Mouse (Mus musculus) neural tube, embryonic 11.5 days (tissue): ENCODE measurements at regions not wholly inside any gene's neighbourhood (a gene's known extent, or its start where the extent isn't known, plus 50 kb on each side); places are given as distances from the start of the nearest gene placed in this dataset.
"Not testable (repeated sequence)": the region's sequence is repeated elsewhere in the genome, so short reads cannot be mapped to it uniquely, and the experiment has no call there.

Experiments
- ATAC-seq: fragments of 200-750 bp; cut with Nextera tagmentation; 2 replicates; pipeline ENCODE4 v1.8.0; 2017; ENCODE audit warnings: moderate number of reproducible peaks, mild to moderate bottlenecking, moderate TSS enrichment, moderate library complexity; ENCODE audit not compliant: insufficient read depth, low FRiP score, low TSS enrichment
- DNase-seq: peaks from one replicate; pipeline ENCODE4 v3.0.0-alpha.2; 2015; ENCODE audit warnings: low spot score
- H3K27ac ChIP-seq: fragments of 300-500 bp; sonication (generic); 2 replicates; pipeline ENCODE4 v1.5.1; 2014; ENCODE audit warnings: low read depth, mild to moderate bottlenecking, low read length
- H3K27me3 ChIP-seq: fragments of 300-500 bp; sonication (generic); 2 replicates; pipeline ENCODE4 v1.6.1; 2014; ENCODE audit warnings: mild to moderate bottlenecking, low read length, mixed read lengths; ENCODE audit not compliant: control insufficient read depth, insufficient read depth
- H3K36me3 ChIP-seq: fragments of 300-500 bp; sonication (generic); 2 replicates; pipeline ENCODE4 v1.6.1; 2014; ENCODE audit warnings: mild to moderate bottlenecking, low read length, moderate library complexity, mixed read lengths; ENCODE audit not compliant: control insufficient read depth, insufficient read depth
- H3K4me1 ChIP-seq: fragments of 300-500 bp; sonication (generic); 2 replicates; pipeline ENCODE4 v1.6.1; 2014; ENCODE audit warnings: low read length, mixed read lengths; ENCODE audit not compliant: control insufficient read depth, insufficient read depth
- H3K4me2 ChIP-seq: fragments of 300-500 bp; sonication (generic); 2 replicates; pipeline ENCODE4 v1.6.1; 2014; ENCODE audit warnings: low read depth, mild to moderate bottlenecking, moderate library complexity
- H3K4me3 ChIP-seq: fragments of 300-500 bp; sonication (generic); 2 replicates; pipeline ENCODE4 v1.5.1; 2014; ENCODE audit warnings: low read depth, low read length
- H3K9ac ChIP-seq: fragments of 300-500 bp; sonication (generic); 2 replicates; pipeline ENCODE4 v1.6.1; 2014; ENCODE audit warnings: mild to moderate bottlenecking, low read length
- H3K9me3 ChIP-seq: fragments of 300-500 bp; sonication (generic); 2 replicates; pipeline ENCODE4 v1.6.1; 2016; ENCODE audit warnings: low read length; ENCODE audit not compliant: control insufficient read depth
- WGBS: fragments of 180-500 bp; shearing (Covaris S2); extraction: QIAGEN DNeasy Blood & Tissue Kit; methylation state at CpG from one replicate; pipeline ENCODE4 v1.1.7; 2014; 5-methylcytosine and 5-hydroxymethylcytosine counted together

DNA sequence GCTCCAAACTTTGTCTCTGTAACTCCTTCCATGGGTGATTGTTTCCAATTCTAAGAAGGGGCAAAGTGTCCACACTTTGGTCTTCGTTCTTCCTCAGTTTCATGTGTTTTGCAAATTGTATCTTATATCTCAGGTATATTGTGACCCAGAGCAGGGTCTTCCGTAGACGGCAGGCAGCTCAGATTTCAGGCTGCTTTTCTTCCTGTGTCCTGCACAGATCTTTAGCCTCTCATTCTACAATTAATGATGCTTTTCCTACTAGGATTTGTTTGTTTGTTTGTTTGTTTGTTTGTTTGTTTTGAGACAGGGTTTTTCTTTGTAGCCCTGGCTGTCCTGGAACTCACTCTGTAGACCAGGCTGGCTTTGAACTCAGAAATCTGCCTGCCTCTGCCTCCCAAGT lies 69.0 kb upstream of the Cpsf6 start:
- not testable (repeated sequence) for ATAC-seq, H3K4me1 ChIP-seq, DNase-seq, H3K9me3 ChIP-seq, H3K27ac ChIP-seq, H3K4me2 ChIP-seq, H3K9ac ChIP-seq, H3K27me3 ChIP-seq, H3K36me3 ChIP-seq, H3K4me3 ChIP-seq
- 98% methylated on average over 3 of the region's 3 CpGs for WGBS

DNA sequence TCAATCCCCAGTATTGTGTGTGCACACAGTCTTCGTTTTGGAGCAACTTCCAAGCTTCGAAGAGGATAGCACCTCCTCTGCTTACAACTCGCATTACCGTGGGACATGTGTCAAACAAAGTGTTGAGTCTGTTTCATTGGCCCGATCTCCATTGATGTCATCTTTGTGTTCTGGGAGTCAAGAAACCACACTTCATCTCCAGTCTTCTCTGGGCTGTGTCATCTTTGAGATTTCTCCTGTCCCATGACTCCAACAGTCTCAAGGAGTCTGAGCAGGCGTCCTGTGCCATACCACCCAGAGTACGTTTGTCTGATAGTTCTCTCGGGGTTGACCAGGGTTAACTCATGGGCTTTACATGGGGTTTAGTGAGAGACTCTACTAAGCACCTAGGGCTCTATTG lies 67.8 kb upstream of the Cpsf6 start:
- H3K9ac ChIP-seq = no peak overlapping the region
- H3K4me1 ChIP-seq = no peaks in the 10 kb centered on the region
- no peak overlapping the region for H3K4me2 ChIP-seq
- 90% methylated on average over 8 of the region's 8 CpGs for WGBS
- H3K27ac ChIP-seq = no peak overlapping the region
- H3K4me3 ChIP-seq = no peak overlapping the region
- H3K9me3 ChIP-seq = no peaks in the 10 kb centered on the region
- H3K36me3 ChIP-seq = no peaks in the 10 kb centered on the region
- no peaks in the 10 kb centered on the region for H3K27me3 ChIP-seq
- no peak for DNase-seq
- no peak for ATAC-seq

DNA sequence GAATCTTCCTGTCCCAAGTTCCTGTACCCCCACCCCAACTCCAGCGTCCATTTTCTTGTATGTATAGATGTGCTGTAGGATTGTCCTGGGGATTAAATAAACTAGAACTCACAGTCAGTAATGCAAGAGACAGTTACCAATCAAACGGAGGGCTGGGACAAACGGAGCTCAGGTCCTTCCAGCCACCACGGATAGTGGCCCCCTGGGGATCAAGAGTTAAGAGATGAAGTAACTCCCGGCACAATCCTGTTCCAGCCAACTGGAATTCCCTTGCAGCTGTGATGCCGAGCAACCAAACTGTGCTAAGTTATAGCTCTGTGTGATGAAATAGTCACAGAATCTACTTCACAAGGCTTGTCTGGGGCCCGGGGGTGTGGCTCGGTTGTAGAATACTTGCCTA lies 67.4 kb upstream of the Cpsf6 start:
- 74% methylated on average over 8 of the region's 8 CpGs for WGBS
- no peak overlapping the region for H3K9ac ChIP-seq
- H3K27ac ChIP-seq = no peak overlapping the region

DNA sequence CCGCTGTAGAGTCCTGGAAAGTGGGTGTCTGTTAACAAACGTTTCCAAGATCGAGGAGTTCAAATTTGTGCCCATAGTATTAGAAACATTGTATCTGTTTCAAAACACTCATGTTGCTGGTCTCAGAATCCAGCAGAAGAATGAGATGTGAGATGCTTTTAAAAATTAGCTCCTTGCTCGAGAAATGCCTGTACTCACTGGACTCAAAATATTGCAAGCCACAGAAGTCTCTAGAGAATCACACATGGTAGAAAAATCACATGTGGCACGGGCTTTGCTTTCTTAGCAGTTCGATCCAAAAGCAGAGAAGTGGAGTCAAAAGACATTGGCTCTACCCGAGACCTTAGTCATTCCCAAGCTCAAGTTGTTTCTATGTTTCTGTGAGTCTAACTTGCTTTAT lies 67.0 kb upstream of the Cpsf6 start:
- Histone ChIP-seq H3K4me1 (no peaks in the 10 kb centered on the region), H3K4me3 (no peak overlapping the region), H3K27me3 (no peaks in the 10 kb centered on the region), H3K9me3 (no peaks in the 10 kb centered on the region), H3K4me2 (no peak overlapping the region), H3K36me3 (no peaks in the 10 kb centered on the region), H3K9ac (no peak overlapping the region), H3K27ac (no peak overlapping the region)
- no peak for ATAC-seq
- 85% methylated on average over 7 of the region's 7 CpGs for WGBS
- no peak for DNase-seq

More for the DNA sequence above, 67.4 kb upstream of the Cpsf6 start:
- ATAC-seq (no peak), DNase-seq (no peak)
- Histone ChIP-seq H3K27me3 (no peaks in the 10 kb centered on the region), H3K9me3 (no peaks in the 10 kb centered on the region), H3K4me1 (no peaks in the 10 kb centered on the region), H3K4me3 (no peak overlapping the region), H3K36me3 (no peaks in the 10 kb centered on the region), H3K4me2 (no peak overlapping the region)

DNA sequence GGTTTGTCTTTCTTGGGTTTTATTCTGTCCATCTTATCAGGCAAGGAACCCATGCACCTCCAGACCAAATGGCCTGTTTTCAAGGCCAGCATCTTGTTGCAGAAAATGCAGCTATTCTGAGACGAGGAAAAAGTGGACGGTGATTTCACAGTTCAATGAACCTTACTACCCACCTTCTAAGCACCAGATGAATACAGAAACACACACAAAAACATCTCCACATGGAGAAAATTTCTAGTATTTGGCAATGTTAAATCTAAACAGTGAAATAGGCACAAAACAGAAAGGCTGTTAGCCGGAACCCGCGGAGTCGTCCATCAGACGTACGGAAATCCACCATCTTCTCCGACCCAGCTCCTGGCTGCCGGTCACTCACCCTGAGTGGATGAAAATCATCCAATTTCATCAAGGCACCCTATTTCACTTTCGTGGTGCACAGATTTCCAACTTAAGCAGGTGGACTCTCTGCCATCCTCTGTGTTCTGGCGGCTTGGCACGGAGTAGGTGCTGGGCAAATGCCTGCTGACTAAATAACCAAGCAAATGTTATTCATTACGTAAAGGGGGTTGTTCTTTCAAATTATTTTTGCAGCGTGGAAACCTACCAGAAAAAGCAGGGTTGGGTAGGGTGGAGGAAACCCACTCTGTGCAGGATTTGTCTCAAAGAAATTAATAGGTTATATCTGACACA lies 66.1 kb upstream of the Cpsf6 start:
- Histone ChIP-seq H3K27ac (no peak overlapping the region), H3K4me2 (no peak overlapping the region), H3K4me3 (no peak overlapping the region), H3K9ac (no peak overlapping the region), H3K9me3 (no peaks in the 10 kb centered on the region), H3K36me3 (no peaks in the 10 kb centered on the region), H3K27me3 (no peaks in the 10 kb centered on the region), H3K4me1 (no peaks in the 10 kb centered on the region)
- no peak for DNase-seq
- 90% methylated on average over 15 of the region's 15 CpGs for WGBS
- ATAC-seq = no peak

DNA sequence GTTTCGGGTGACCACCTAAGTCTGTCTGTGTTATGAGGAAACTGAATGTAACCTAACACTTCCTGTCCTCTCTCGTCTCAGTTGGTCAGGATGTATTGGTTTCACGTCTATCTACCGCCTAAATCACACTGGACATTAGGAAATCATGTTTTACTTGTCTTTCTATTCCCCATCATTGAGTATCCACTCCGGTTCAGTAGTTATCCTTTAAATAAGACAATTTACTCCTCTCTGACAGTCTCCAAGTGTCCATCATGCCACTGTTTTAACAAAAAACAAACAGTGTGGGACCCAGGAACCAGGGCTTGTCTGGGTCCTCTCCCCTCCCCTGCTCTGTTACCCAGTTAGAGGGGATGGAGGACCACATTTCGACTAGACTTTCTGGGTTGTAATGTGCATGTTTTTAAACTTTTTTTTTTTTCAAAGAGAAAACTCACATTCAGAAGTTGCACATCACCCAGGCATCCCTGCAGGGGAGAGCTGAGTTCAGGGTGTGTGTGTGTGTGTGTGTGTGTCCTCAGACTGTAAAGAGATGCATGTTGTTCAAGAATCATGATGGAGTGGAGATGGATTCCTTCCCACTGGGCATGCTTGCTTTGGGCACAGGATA lies 65.5 kb upstream of the Cpsf6 start:
- ATAC-seq = no peak
- Histone ChIP-seq H3K9ac (no peak overlapping the region), H3K4me2 (no peak overlapping the region), H3K4me1 (no peaks in the 10 kb centered on the region), H3K27ac (no peak overlapping the region), H3K36me3 (no peaks in the 10 kb centered on the region), H3K4me3 (no peak overlapping the region), H3K27me3 (no peaks in the 10 kb centered on the region), H3K9me3 (no peaks in the 10 kb centered on the region)
- WGBS = 59% methylated on average over 6 of the region's 6 CpGs
- no peak for DNase-seq

DNA sequence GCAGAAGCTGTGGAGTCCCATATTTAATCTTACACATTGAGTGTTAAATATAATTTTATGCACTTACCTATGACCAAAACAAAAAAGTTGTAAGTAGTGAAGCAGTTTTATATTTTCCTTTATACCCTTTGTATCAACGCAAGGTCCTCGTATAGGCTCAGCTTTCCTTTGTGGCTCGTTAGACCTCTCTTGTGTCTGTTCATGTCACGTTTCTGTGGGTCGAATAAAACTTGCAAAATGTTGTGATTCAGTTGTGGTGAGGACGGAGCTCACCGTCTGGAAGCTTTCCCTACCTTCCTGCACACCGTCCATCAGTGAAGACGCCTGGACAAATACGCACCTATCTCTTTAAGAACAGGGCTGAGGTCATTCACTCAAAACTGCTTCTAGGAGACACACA lies 64.9 kb upstream of the Cpsf6 start:
- ATAC-seq (no peak), DNase-seq (no peak)
- Histone ChIP-seq H3K36me3 (no peaks in the 10 kb centered on the region), H3K9ac (no peak overlapping the region), H3K9me3 (no peaks in the 10 kb centered on the region), H3K4me1 (no peaks in the 10 kb centered on the region), H3K4me3 (no peak overlapping the region), H3K27me3 (no peaks in the 10 kb centered on the region), H3K27ac (no peak overlapping the region), H3K4me2 (no peak overlapping the region)
- WGBS = 84% methylated on average over 10 of the region's 10 CpGs

DNA sequence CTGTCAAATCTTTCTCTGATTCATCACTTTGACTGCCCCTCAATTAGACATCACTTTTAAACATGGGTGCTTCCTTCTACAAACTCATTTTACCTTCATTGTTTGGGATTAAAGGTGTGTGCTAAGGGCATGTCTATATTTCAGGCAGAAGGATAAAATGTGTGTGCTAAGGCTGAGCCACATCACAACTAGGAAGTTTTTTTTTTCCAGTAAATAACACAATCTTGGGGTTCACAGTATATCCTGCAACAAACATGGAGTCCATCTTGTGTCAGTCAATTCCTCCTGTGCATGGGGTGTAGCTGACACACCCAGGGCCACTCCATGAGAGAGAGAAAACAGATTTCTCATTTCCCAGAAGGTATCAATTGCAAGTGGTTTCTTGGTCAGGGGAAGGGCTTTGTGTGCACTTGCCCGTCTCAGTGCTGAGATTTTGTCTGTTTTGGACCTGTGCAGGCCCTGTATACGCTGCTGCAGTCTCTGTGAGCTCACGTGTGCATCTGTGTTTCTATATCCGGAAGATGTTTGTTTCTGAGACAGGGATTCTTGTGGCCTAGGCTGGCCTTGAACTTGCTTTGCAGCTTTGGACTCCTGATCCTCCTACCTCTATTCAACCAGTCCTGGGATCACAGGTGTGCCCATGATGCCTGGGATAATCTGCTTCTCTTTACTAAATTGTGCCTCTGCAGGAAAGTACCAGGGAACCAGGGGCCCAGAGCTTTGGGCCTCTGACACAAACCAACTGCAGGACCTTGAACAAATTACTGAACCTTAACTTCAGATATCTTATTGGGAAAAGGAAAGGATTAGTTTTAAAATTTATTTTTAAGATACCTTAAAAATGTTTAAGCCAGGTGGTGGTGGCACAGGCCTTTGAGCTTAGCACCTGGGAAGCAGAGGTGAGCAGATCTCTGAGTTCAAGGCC lies 63.9 kb upstream of the Cpsf6 start:
- H3K4me1 ChIP-seq = no peaks in the 10 kb centered on the region
- no peak overlapping the region for H3K4me2 ChIP-seq
- 89% methylated on average over 4 of the region's 4 CpGs for WGBS
- H3K36me3 ChIP-seq = no peaks in the 10 kb centered on the region
- H3K27me3 ChIP-seq = no peaks in the 10 kb centered on the region
- no peak overlapping the region for H3K27ac ChIP-seq
- H3K9me3 ChIP-seq = no peaks in the 10 kb centered on the region
- no peak overlapping the region for H3K4me3 ChIP-seq
- no peak overlapping the region for H3K9ac ChIP-seq
- no peak for DNase-seq
- no peak for ATAC-seq
